Mouse (Mus musculus): ENCODE data around the gene Asap2.

GRCm38 (mm10) chr12:21119446-21119845 lies 129.2 kb downstream of the Asap2 start:
- TF ChIP-seq POLR2A (IDR thresholded peaks at IDR 0.05; ENCODE audit: control insufficient read depth, extremely low read depth, insufficient read depth, low read length, poor library complexity) (no peak), CTCF (IDR thresholded peaks at IDR 0.05; ENCODE audit: borderline replicate concordance, control insufficient read depth, extremely low read depth, insufficient read depth, low read length, poor library complexity) (no peak)

Data from thymus, adult 2 months (tissue).